Mouse (Mus musculus): ENCODE data around the gene Zscan29.
"Not testable (repeated sequence)": the region's sequence is repeated elsewhere in the genome, so short reads cannot be mapped to it uniquely, and the experiment has no call there.

The Zscan29 gene

GRCm38 (mm10) chr2:121132822-121133221 lies 38.1 kb downstream of the Zscan29 start:
- no peak for DNase-seq (ENCODE audit: low spot score)

GRCm38 (mm10) chr2:121128865-121129620 lies 41.9 kb downstream of the Zscan29 start:
- no peak for DNase-seq (ENCODE audit: low spot score)

- DNase-seq (ENCODE audit: low spot score): no peak
Measured at GRCm38 (mm10) chr2:121127536-121127935, 43.4 kb downstream of the Zscan29 start.

- DNase-seq (ENCODE audit: low spot score): not testable (repeated sequence)
Measured at GRCm38 (mm10) chr2:121126302-121126701, 44.6 kb downstream of the Zscan29 start.

- peak; percentile 47 for DNase-seq (ENCODE audit: low spot score)
Measured at GRCm38 (mm10) chr2:121119260-121119659, 51.7 kb downstream of the Zscan29 start.

DNA sequence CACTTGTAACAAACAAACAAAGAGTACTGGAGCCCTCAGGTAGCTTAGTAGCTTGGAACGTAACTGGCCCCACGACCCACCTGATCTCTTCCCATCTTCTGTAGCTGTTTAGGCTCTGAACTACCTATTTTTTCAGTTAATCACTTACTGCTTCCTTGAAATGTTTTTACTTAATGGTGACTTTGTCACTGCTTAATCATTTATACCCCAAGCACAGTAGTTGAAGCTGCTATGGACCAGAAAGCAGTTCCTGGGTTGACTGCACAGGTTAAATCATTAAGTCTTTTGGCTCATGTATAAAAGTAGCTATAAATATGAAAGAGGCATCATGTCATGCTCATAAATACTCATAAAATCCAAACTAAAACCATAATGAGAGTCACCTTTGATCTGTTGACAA lies 55.5 kb downstream of the Zscan29 start:
- no peak for DNase-seq (ENCODE audit: low spot score)

DNA sequence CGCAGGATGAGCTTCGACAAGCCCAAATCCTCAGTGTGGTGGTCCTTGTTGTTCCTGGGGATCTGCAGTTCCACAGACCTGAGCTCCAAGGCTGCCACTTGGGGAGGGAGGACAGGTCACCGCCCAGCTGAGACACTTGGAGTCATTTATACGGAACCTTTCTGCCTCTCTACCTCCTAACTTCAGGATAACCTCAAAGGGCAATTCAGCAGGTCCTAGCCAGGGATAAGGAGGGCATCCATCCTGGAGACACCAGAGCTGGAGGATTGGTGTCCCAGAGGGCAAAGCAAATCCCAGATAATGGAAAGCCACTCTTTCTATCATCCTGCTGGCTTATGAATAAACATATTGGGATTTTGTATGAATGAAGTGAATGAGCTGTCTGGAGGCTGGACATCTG lies 61.2 kb downstream of the Zscan29 start, which contains the start of gene Tgm7:
TSS of gene Tgm7 (minus strand) at position 101 of the 400 bp plus-strand sequence.
- DNase-seq (ENCODE audit: low spot score): no peak

All from lung, postnatal 25 days (tissue).